27 mouse cellular contexts compared by ENCODE assay signal in genomic region chr16:9408196-9408595, GRCm38 (mm10).
"Had no signal": no experiment of that assay in that cellular context is flagged by ENCODE, and none has a peak within 500 bp of the region (broad histone marks: within the 10 kb centered on the region; RNA-seq: fewer than 3 reads in every experiment).

No protein-coding gene starts in this region.

- H3K27me3 ChIP-seq: embryonic facial prominence, embryonic 12.5 days; embryonic facial prominence, embryonic 13.5 days; embryonic facial prominence, embryonic 15.5 days; forebrain, embryonic 12.5 days; forebrain, embryonic 13.5 days; forebrain, embryonic 15.5 days; heart, embryonic 12.5 days had no signal

- ATAC-seq: forebrain, embryonic 13.5 days; forebrain, embryonic 14.5 days; forebrain, embryonic 15.5 days; forebrain, embryonic 16.5 days; forebrain, postnatal 0 days had no signal

- DNase-seq: cerebellum, adult 9-11 months; cerebellum, postnatal 10 days; cerebellum, postnatal 14 days; cerebellum, postnatal 25 days; cerebellum, postnatal 36 days; embryo, embryonic 11 days; forebrain, postnatal 0 days; gastrocnemius, adult 2 months; gastrocnemius, postnatal 10 days; gastrocnemius, postnatal 14 days; gastrocnemius, postnatal 25 days; gastrocnemius, postnatal 36 days; heart, adult 18-20 months; heart, adult 2 months had no signal

- H3K9ac ChIP-seq: embryonic facial prominence, embryonic 12.5 days; embryonic facial prominence, embryonic 13.5 days; embryonic facial prominence, embryonic 15.5 days; forebrain, embryonic 12.5 days; forebrain, embryonic 13.5 days; forebrain, embryonic 15.5 days; forebrain, postnatal 0 days; heart, embryonic 12.5 days had no signal

- H3K9me3 ChIP-seq: embryonic facial prominence, embryonic 10.5 days; embryonic facial prominence, embryonic 12.5 days; embryonic facial prominence, embryonic 13.5 days; embryonic facial prominence, embryonic 15.5 days; forebrain, embryonic 10.5 days; forebrain, embryonic 12.5 days; forebrain, embryonic 13.5 days; forebrain, embryonic 15.5 days; heart, embryonic 10.5 days; heart, embryonic 12.5 days had no signal

- H3K36me3 ChIP-seq: embryonic facial prominence, embryonic 10.5 days; embryonic facial prominence, embryonic 12.5 days; embryonic facial prominence, embryonic 13.5 days; embryonic facial prominence, embryonic 15.5 days; forebrain, embryonic 10.5 days; forebrain, embryonic 12.5 days; forebrain, embryonic 15.5 days; heart, embryonic 10.5 days; heart, embryonic 12.5 days had no signal

- H3K4me1 ChIP-seq: embryonic facial prominence, embryonic 10.5 days; embryonic facial prominence, embryonic 12.5 days; embryonic facial prominence, embryonic 13.5 days; embryonic facial prominence, embryonic 15.5 days; forebrain, embryonic 10.5 days; forebrain, embryonic 12.5 days; forebrain, embryonic 13.5 days; forebrain, embryonic 15.5 days; heart, embryonic 10.5 days; heart, embryonic 12.5 days had no signal

- H3K27ac ChIP-seq: embryonic facial prominence, embryonic 10.5 days; embryonic facial prominence, embryonic 12.5 days; embryonic facial prominence, embryonic 13.5 days; embryonic facial prominence, embryonic 15.5 days; forebrain, embryonic 10.5 days; forebrain, embryonic 12.5 days; forebrain, embryonic 13.5 days; forebrain, embryonic 15.5 days; gastrocnemius, adult 2 months; heart, adult 2 months; heart, embryonic 10.5 days had no signal

- H3K4me2 ChIP-seq: embryonic facial prominence, embryonic 12.5 days; embryonic facial prominence, embryonic 13.5 days; embryonic facial prominence, embryonic 15.5 days; forebrain, embryonic 12.5 days; forebrain, embryonic 13.5 days; forebrain, embryonic 15.5 days; heart, embryonic 12.5 days had no signal

- H3K4me3 ChIP-seq: embryonic facial prominence, embryonic 10.5 days; embryonic facial prominence, embryonic 12.5 days; embryonic facial prominence, embryonic 13.5 days; embryonic facial prominence, embryonic 15.5 days; erythroblast, embryonic 14.5 days; forebrain, embryonic 10.5 days; forebrain, embryonic 12.5 days; forebrain, embryonic 13.5 days; forebrain, embryonic 15.5 days; gastrocnemius, adult 2 months; heart, adult 2 months; heart, embryonic 10.5 days; heart, embryonic 12.5 days had no signal
